Mouse (Mus musculus) hindbrain, embryonic 12.5 days (tissue): ENCODE data around the gene Nf2. TPM values are rescaled to one million over a fixed set of nuclear protein-coding genes. Genes with fewer than 3 reads are reported as not detected.

ENCODE experiments used
- ATAC-seq: fragments of 200-750 bp; cut with Nextera tagmentation; 2 replicates; pipeline ENCODE4 v1.8.0; 2017; ENCODE audit warnings: moderate TSS enrichment; ENCODE audit not compliant: low FRiP score
- H3K27ac ChIP-seq: fragments of 300-500 bp; sonication (generic); 2 replicates; pipeline ENCODE4 v1.5.1; 2016; ENCODE audit warnings: mild to moderate bottlenecking
- H3K27me3 ChIP-seq: fragments of 300-500 bp; sonication (generic); 2 replicates; pipeline ENCODE4 v1.6.1; 2016; ENCODE audit warnings: mild to moderate bottlenecking
- H3K36me3 ChIP-seq: fragments of 300-500 bp; sonication (generic); 2 replicates; pipeline ENCODE4 v1.6.1; 2016; ENCODE audit warnings: mild to moderate bottlenecking
- H3K4me1 ChIP-seq: fragments of 300-500 bp; sonication (generic); 2 replicates; pipeline ENCODE4 v1.6.1; 2016
- H3K4me2 ChIP-seq: fragments of 300-500 bp; sonication (generic); replicated peaks from 2 replicates; pipeline ENCODE4 v1.6.1; 2016; ENCODE audit warnings: mild to moderate bottlenecking
- H3K4me3 ChIP-seq: fragments of 300-500 bp; sonication (generic); 2 replicates; pipeline ENCODE4 v1.5.1; 2016; ENCODE audit warnings: mild to moderate bottlenecking
- H3K9ac ChIP-seq: fragments of 300-500 bp; sonication (generic); 2 replicates; pipeline ENCODE4 v1.6.1; 2016; ENCODE audit warnings: mild to moderate bottlenecking, moderate library complexity
- H3K9me3 ChIP-seq: fragments of 300-500 bp; sonication (generic); replicated peaks from 2 replicates; pipeline ENCODE4 v1.6.1; 2016; ENCODE audit warnings: mild to moderate bottlenecking
- WGBS: fragments of 180-500 bp; shearing (Covaris S2); methylation state at CpG from one replicate; pipeline ENCODE4 v1.1.7; 2016; 5-methylcytosine and 5-hydroxymethylcytosine counted together
- polyA plus RNA-seq: library from polyadenylated mRNA; unstranded; fragments of >200 nt; fragmentation: Nextera tagmentation; extraction: Ambion mirVana; gene quantifications from 2 replicates; pipeline ENCODE4 v1.2.1, GENCODE M21; 2016

Nf2 gene
- polyA plus RNA-seq, 1 experiment from 2014 or later, result 77.5 TPM

DNA sequence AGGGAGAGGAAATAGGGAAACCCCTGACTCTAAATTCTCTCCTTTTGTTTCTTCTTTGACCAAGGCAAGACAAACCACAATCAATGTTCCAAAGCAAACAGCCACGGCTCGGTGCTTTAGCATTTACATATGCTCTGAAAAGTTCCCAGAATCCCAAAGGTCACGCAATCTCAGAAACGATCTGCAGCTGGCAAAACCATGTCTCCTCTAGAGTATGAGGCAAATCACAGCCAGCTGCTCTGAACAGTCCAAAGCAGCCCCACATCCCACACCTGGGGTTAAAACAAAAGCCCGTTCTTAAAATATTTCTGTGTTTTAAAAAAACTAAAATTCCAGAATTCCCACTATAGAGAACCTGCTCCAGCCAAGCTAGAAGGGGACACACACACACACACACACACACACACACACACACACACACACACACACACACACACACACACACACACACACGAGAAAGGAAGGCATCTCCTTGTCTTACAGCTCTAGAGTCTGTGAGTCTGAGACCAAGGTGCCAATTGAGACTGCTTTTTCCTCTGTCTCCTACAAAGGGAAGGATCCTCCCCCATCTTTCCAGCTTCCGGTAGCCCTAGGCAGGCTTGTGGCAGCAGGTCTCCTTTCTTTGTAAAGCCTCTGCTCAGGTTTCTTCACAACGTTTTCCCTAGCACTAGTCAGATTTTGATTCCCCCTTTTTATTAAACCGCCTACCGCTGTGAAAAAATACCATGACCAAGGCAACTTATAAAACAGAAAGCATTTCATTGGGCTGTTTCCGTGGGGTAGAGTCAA lies 12.7 kb upstream of the Nf2 start:
- H3K4me1 ChIP-seq, result 0 out of 2 replicates have a peak, but pooled peaks cover 3% of the 10 kb centered on the region
- 52% methylated on average over 10 of the region's 11 CpGs for WGBS
- H3K9ac ChIP-seq, result no peak overlapping the region
- H3K36me3 ChIP-seq, result no peaks in the 10 kb centered on the region
- no peak overlapping the region for H3K4me2 ChIP-seq
- no peak overlapping the region for H3K27ac ChIP-seq
- H3K27me3 ChIP-seq, result no peaks in the 10 kb centered on the region
- ATAC-seq, result no peak
- H3K9me3 ChIP-seq, result no peaks in the 10 kb centered on the region
- no peak overlapping the region for H3K4me3 ChIP-seq

- H3K36me3 ChIP-seq, result no peaks in the 10 kb centered on the region
- H3K9ac ChIP-seq, result no peak overlapping the region
- H3K27ac ChIP-seq, result no peak overlapping the region
- 0 out of 2 replicates have a peak, but pooled peaks cover 3% of the 10 kb centered on the region for H3K4me1 ChIP-seq
- no peaks in the 10 kb centered on the region for H3K9me3 ChIP-seq
- no peak overlapping the region for H3K4me2 ChIP-seq
- 47% methylated on average over 1 of the region's 1 CpGs for WGBS
- no peak for ATAC-seq
- no peak overlapping the region for H3K4me3 ChIP-seq
- H3K27me3 ChIP-seq, result no peaks in the 10 kb centered on the region
Observed at GRCm38 (mm10) chr11:4860986-4861385, 11.7 kb upstream of the Nf2 start.

- H3K4me1 ChIP-seq, result 0 out of 2 replicates have a peak, but pooled peaks cover 3% of the 10 kb centered on the region
- 57% methylated on average over 2 of the region's 2 CpGs for WGBS
- H3K27me3 ChIP-seq, result no peaks in the 10 kb centered on the region
- no peak for ATAC-seq
- no peak overlapping the region for H3K9ac ChIP-seq
- no peak overlapping the region for H3K4me3 ChIP-seq
- no peak overlapping the region for H3K27ac ChIP-seq
- no peaks in the 10 kb centered on the region for H3K36me3 ChIP-seq
- no peaks in the 10 kb centered on the region for H3K9me3 ChIP-seq
- H3K4me2 ChIP-seq, result no peak overlapping the region
Observed at GRCm38 (mm10) chr11:4858416-4858815, 9.1 kb upstream of the Nf2 start.

GRCm38 (mm10) chr11:4854181-4854580 lies 4.8 kb upstream of the Nf2 start:
- H3K4me2 ChIP-seq, result no peak overlapping the region
- no peaks in the 10 kb centered on the region for H3K36me3 ChIP-seq
- H3K27me3 ChIP-seq, result no peaks in the 10 kb centered on the region
- no peaks in the 10 kb centered on the region for H3K4me1 ChIP-seq
- H3K4me3 ChIP-seq, result no peak overlapping the region
- H3K9me3 ChIP-seq, result no peaks in the 10 kb centered on the region
- no peak overlapping the region for H3K27ac ChIP-seq
- H3K9ac ChIP-seq, result no peak overlapping the region
- ATAC-seq, result no peak
- 87% methylated on average over 5 of the region's 5 CpGs for WGBS

DNA sequence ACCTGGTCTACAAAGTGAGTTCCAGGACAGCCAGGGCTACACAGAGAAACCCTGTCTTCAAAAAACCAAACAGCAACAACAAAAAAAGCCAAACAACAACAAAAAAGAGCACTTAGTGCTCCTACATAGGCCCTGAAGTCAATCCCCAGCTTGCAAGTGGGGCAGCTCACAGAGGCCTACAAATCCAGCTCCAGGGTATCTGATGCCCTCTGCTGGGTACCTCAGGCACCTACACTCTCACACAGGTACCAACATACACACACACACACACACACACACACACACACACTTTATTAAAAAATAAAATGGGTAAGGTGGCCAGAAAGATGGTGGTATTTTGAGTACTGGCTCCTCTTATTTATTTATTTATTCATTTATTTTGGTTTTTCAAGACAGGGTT lies 3.7 kb upstream of the Nf2 start:
- Histone ChIP-seq H3K4me2 (no peak overlapping the region), H3K36me3 (no peaks in the 10 kb centered on the region), H3K9me3 (no peaks in the 10 kb centered on the region), H3K27ac (no peak overlapping the region), H3K9ac (no peak overlapping the region), H3K4me3 (no peak overlapping the region), H3K27me3 (no peaks in the 10 kb centered on the region), H3K4me1 (peaks cover 2% of the 10 kb centered on the region)
- no peak for ATAC-seq

- Histone ChIP-seq H3K27ac (no peak overlapping the region), H3K4me1 (peaks cover 18% of the 10 kb centered on the region), H3K4me2 (no peak overlapping the region), H3K9ac (no peak overlapping the region), H3K9me3 (no peaks in the 10 kb centered on the region), H3K4me3 (no peak overlapping the region), H3K36me3 (no peaks in the 10 kb centered on the region), H3K27me3 (no peaks in the 10 kb centered on the region)
- 95% methylated on average over 2 of the region's 2 CpGs for WGBS
- ATAC-seq, result no peak
Observed at GRCm38 (mm10) chr11:4850404-4850803, 1.1 kb upstream of the Nf2 start.

DNA sequence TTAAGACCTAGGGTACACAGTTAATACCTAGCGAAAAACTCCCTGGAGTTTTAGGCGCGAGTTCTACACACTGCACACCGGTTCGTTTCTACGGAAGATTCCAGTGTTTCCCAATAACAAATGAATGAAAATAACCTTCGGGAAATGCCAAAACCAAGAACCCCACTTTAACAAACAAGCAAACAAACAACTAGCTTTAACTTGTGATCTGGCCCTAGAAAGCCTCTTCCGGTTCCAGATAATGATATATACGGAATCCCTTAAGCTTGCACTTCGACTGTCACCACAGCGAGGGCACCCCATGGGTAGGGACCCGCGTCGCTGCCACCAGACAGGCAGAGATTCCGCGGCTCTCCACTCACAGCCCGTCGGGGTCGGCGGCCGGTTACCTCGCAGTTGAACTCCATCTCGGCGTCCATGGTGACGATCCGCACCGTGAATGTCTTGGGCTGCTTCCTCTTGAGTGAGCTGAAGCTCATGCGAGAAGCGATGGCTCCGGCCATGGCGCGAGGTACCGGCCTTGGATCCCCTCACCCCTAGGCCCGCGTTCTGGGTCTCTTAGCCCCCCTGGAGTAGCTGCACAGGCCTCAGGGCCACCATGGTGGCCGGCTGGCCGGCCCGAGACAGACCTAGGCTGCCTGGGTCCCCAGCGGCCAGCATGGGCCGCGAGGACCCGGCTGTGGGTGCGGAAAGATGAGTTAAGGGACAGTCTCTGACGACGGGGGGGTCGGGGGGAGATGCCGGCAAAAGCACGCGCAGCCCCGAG lies 670 bp downstream of the Nf2 start:
- peak; percentile 70 for ATAC-seq
- no peaks in the 10 kb centered on the region for H3K27me3 ChIP-seq

DNA sequence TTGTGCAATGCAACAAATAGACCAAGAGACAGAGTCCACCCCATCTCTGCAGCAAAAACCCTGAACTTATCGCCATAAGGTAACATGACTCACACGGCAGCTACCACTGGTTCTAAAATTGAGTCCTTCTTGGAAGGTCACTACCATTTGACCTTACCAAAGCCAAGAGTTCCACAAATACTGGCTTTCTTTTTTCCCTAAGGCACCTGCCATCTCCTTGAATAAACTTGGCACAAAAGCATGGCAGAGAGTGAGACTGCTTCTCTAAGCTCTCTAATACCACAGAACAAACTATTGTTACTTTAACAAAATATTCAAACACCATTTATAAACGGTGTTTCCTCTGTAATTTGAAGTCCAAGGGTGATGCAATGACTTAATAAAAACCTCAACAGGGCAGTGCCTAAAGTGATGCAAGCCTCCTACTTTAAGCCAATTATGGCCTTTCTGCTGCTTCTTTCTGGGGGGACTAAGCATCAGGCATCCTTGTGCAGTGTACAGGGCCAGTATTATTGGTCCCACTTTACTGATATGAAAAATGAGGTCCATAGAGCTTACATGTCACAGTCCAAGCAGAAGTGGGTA lies 8.3 kb downstream of the Nf2 start:
- no peaks in the 10 kb centered on the region for H3K4me1 ChIP-seq
- H3K4me2 ChIP-seq, result no peak overlapping the region
- H3K27me3 ChIP-seq, result no peaks in the 10 kb centered on the region
- no peaks in the 10 kb centered on the region for H3K36me3 ChIP-seq
- 87% methylated on average over 3 of the region's 3 CpGs for WGBS
- no peaks in the 10 kb centered on the region for H3K9me3 ChIP-seq
- H3K4me3 ChIP-seq, result no peak overlapping the region
- no peak overlapping the region for H3K9ac ChIP-seq
- H3K27ac ChIP-seq, result no peak overlapping the region
- ATAC-seq, result no peak

More for the DNA sequence above, 670 bp downstream of the Nf2 start:
- peak overlapping the region; percentile 96 for H3K9ac ChIP-seq
- no peaks in the 10 kb centered on the region for H3K36me3 ChIP-seq
- no peaks in the 10 kb centered on the region for H3K9me3 ChIP-seq
- peak overlapping the region; percentile 67 for H3K4me2 ChIP-seq
- H3K4me3 ChIP-seq, result peak overlapping the region; percentile 98
- 1% methylated on average over 50 of the region's 50 CpGs for WGBS
- peak overlapping the region; percentile 86 for H3K27ac ChIP-seq
- peaks cover 18% of the 10 kb centered on the region for H3K4me1 ChIP-seq

DNA sequence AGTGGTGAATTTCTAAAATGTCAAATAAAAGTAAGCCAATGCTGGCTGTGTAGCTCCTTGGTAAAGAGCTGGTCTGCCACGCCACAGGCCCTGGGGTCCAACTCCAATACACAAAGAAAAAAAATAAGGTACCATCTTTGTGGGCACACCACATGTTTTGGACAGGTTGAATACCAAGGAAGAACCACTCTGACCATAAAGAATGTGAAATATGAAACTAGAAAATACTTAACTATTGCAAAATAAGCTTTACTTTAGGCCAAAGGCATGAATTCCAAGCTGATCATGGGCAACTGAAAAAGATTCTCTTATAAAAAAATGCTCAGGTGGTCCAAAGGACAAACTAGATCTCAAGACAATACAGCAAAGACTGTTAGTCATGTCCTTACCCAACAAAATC lies 11.1 kb downstream of the Nf2 start:
- no peak overlapping the region for H3K4me3 ChIP-seq
- H3K9ac ChIP-seq, result no peak overlapping the region
- H3K27me3 ChIP-seq, result no peaks in the 10 kb centered on the region
- no peaks in the 10 kb centered on the region for H3K9me3 ChIP-seq
- no peak overlapping the region for H3K27ac ChIP-seq
- ATAC-seq, result no peak
- H3K36me3 ChIP-seq, result no peaks in the 10 kb centered on the region
- no peak overlapping the region for H3K4me2 ChIP-seq
- WGBS, result 92% methylated on average over 1 of the region's 1 CpGs
- no peaks in the 10 kb centered on the region for H3K4me1 ChIP-seq

- Histone ChIP-seq H3K27ac (no peak overlapping the region), H3K4me1 (no peaks in the 10 kb centered on the region), H3K9me3 (no peaks in the 10 kb centered on the region), H3K4me3 (no peak overlapping the region), H3K27me3 (no peaks in the 10 kb centered on the region), H3K36me3 (no peaks in the 10 kb centered on the region), H3K9ac (no peak overlapping the region), H3K4me2 (no peak overlapping the region)
- WGBS, result 82% methylated on average over 5 of the region's 5 CpGs
- no peak for ATAC-seq
Observed at GRCm38 (mm10) chr11:4837342-4837741, 12.0 kb downstream of the Nf2 start.

- H3K4me1 ChIP-seq, result no peaks in the 10 kb centered on the region
Observed at GRCm38 (mm10) chr11:4836755-4837154, 12.6 kb downstream of the Nf2 start.

GRCm38 (mm10) chr11:4835436-4835835 lies 13.9 kb downstream of the Nf2 start:
- H3K27me3 ChIP-seq, result no peaks in the 10 kb centered on the region
- WGBS, result 91% methylated on average over 6 of the region's 6 CpGs

More at GRCm38 (mm10) chr11:4836755-4837154, 12.6 kb downstream of the Nf2 start:
- Histone ChIP-seq H3K9me3 (no peaks in the 10 kb centered on the region), H3K4me2 (no peak overlapping the region), H3K27me3 (no peaks in the 10 kb centered on the region), H3K9ac (no peak overlapping the region), H3K27ac (no peak overlapping the region), H3K36me3 (no peaks in the 10 kb centered on the region), H3K4me3 (no peak overlapping the region)
- 67% methylated on average over 6 of the region's 6 CpGs for WGBS
- no peak for ATAC-seq

More at GRCm38 (mm10) chr11:4835436-4835835, 13.9 kb downstream of the Nf2 start:
- Histone ChIP-seq H3K4me2 (no peak overlapping the region), H3K4me1 (no peaks in the 10 kb centered on the region), H3K9me3 (no peaks in the 10 kb centered on the region), H3K36me3 (no peaks in the 10 kb centered on the region), H3K4me3 (no peak overlapping the region), H3K27ac (no peak overlapping the region), H3K9ac (no peak overlapping the region)
- ATAC-seq, result no peak
